Mouse (Mus musculus) cerebellum, adult 9-11 months (tissue): Measurements from ENCODE around the gene Prm2.
A peak's percentile ranks its signal among the peaks of the same experiment; 100 is the strongest.
"Not testable (repeated sequence)": the region's sequence is repeated elsewhere in the genome, so short reads cannot be mapped to it uniquely, and the experiment has no call there.

Experiments used
- DNase-seq: peaks from one replicate; pipeline ENCODE4 v3.0.0; 2022

Gene Prm2

DNA sequence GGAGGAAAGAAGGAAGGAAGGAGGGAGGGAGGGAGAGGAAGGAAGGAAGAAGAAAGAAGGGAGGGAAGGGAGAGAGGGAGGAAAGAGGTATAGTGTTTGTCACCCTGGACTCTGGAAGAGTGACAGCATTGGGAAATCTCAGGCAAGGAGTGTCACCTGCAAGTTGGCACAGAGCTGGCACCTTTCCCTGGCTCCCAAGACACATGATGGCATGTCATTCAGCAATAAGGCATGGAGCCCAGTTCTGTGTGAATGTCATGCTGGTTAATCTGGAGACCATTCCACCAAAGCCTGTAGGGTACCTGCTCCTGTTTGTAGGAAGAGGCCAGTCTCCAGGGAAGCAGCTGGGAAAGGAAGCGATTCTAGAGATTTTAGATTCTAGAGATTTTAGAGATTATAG, 14.4 kb upstream of the Prm2 start:
- peak; percentile 25 for DNase-seq

DNA sequence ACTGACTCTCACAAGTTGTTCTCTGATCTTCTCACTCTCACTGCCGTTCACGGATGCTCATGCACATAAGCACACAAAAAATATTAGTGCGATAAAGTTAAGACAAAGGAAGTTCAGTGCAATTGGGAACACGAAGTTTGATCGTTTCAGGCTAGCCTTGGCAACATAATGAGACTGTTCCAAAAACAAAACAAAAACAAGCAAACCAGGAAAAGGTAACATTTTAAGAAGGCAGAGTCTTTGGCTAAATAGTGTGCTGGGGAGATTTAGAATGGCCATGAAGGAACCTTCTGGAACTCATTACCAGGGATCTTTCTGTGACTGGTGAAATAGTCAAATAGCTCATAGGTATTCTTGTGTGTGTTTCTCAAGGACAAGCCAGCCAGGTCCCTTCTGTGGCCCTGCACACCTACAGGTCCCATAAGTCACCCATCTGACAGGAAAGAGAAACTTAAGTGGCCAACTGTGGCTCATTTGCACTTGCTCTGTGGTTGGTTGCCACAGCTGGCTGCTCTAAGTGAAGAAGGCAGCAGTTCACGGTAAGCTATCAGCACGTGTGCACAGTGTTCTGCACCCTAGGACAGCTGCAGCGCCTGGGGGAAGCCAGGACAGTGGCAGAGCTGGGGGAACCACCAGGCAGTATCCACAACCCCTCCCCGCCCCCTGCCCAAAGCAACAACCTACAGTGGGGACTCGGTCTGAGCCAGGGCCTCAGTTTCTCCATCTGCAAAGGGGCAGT, 10.0 kb upstream of the Prm2 start, which contains the start of gene Prm1:
Gene Prm1 (minus strand): TSS at position 51 of the 739 bp plus-strand sequence.
- no peak for DNase-seq

DNA sequence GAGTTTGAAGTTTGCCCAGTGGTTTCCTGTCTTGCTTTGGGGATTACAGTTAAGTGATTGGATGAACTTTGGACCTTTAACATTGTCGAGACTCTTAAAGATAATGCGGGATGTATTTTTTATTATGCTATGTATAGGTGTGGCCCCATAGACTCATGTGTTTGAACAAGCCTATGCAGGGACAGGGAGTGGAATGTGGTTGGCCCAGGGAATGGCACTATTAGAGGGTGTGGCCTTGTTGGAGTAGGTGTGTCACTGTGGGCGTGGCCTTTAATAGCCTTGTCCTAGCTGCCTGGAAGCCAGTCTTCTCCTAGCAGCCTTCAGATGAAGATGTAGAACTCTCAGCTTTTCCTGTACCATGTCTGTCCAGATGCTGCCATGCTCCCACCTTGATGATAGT, 6.5 kb upstream of the Prm2 start:
- not testable (repeated sequence) for DNase-seq

DNA sequence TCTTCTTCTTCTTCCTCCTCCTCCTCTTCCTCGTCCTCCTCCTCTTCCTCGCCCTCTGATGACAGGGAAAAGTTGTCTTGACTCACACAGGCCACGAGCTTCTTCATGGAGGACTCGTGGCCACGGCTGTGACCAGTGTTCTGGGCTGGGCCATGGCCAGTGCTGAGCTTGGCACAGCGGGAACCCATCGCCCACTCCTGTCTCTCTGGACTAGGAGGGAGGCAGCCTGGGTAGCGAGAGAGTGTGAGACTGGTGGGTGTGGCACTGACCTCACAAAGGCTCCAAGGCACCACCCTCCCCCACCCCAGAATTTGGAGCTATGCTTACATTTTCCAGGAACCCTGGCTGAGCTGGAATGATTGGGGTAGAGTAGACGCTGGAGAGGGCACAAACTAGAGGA, 5.2 kb downstream of the Prm2 start, which contains the start of gene Prm3:
Gene Prm3 (minus strand): TSS at position 213 of the 400 bp plus-strand sequence.
- DNase-seq = no peak

DNA sequence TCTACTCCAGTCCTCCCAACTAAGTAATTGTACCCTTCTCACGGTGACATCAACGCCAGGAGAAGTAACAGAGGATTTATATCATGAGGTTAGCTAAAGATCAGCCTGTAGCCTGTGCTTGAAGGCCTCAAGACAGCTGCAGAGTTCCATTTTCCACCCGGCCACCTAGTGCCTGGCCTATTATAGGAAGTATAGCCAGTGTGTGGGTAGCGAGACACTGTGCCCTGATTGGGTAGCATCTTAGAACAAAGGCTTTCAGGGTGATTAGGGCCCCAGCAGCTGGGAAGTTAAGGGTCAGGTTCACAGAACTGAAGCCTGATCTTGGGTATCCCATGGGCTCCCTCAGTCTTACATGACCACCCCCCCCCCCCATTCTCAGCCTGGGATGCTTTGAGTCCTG, 7.1 kb downstream of the Prm2 start:
- no peak for DNase-seq

DNA sequence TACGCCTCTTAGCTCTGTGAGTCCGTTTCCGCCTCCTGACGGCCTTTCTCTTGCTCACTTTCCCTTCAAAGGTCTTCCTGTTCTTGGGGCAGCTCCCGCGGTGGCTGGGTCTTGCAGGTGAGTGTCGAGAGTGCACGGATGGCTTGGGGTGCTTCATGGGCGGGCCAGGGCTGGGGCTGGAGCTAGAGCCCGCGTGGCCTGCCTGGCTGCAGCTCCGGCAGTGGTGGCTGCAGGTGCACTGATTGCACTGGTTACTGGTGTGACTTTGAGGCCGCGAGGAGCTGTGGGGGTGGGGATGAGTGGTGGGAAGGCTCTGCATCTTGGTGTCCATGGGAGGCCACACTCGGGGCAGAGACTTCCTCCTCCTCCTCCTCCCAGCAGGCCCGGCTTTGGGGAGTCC, 7.7 kb downstream of the Prm2 start, which contains the start of gene Tnp2:
Gene Tnp2 (minus strand): TSS at position 390 of the 400 bp plus-strand sequence.
- DNase-seq = peak; percentile 23

DNA sequence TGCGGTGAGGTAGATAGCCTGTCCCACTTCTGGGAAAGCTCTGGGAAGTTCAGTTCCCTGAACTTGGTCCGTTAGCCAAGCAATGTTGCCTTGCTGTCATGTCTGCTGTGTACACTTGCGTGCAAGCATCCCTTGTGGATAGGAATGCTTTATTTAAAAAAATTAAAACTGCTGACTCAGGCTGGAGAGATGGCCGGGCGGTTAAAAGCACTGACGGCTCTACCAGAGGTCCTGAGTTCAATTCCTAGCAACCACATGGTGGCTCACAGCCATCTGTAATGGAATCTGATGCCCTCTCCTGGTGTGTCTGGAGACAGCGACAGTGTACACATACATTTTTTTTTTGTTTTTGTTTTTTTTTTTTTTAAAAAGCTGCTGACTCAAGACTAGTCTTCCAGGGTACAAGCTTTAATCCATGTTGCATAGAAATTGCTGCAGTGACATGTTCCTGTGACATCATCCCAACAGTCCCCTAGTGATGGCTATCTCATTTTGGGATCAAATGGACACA, 8.3 kb downstream of the Prm2 start:
- peak; percentile 16 for DNase-seq

DNA sequence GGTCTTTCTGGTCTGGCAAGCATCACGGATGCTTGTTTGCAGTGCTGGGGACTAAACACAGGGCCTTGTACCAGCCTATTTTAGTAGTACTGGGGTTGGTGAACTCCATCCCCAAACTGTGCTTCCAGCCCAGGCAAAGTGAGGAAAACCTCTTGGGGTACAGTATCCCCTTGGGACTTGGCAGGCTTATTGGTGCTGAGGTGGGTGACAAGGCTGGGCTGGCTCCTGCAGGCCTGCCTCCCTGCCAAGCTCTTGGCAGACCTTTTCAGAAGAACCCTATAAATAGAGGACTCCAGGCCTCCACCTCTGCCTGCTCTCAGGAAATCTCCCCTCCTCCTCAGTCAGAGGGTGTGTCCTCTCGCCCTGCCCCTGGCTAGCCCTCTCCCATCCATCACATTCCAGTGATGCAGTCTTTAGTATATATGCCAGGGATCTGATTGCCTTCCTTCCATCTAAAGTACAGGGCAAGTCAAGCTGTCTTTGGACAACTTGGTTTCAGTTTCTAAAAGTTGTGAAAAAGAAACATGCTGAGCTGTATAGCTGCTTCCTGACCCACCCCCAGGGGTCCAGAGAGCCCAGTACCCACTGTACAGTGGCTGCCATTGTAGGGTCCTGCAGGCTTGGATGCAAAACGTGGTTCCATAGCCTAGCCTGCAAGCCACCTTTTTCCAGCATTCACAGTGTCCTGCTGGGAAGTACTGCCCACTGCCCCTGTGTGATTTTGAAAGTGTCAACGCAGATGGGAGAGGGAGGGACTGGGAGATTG, 9.0 kb downstream of the Prm2 start:
- DNase-seq = peak; percentile 22

DNA sequence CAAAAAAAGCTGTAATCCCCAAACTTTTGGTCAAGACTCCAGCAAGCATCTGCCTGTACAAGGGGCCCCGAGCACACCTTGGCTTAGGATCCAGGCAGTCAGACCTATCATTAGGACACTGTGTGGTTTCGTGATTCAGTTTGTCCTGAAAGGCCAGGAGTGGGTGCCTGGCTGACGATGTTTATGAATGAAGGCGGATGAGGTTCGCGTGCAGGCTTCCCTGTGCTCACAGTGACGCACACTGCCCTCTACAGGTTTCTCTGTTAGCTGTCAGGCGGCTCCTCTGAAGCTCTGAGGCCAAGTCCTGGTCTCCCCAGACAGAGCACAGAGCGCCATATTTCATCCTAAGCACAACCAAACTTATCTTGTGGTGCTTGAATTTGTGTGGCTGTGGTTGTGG, 9.6 kb downstream of the Prm2 start:
- DNase-seq = peak; percentile 85

DNA sequence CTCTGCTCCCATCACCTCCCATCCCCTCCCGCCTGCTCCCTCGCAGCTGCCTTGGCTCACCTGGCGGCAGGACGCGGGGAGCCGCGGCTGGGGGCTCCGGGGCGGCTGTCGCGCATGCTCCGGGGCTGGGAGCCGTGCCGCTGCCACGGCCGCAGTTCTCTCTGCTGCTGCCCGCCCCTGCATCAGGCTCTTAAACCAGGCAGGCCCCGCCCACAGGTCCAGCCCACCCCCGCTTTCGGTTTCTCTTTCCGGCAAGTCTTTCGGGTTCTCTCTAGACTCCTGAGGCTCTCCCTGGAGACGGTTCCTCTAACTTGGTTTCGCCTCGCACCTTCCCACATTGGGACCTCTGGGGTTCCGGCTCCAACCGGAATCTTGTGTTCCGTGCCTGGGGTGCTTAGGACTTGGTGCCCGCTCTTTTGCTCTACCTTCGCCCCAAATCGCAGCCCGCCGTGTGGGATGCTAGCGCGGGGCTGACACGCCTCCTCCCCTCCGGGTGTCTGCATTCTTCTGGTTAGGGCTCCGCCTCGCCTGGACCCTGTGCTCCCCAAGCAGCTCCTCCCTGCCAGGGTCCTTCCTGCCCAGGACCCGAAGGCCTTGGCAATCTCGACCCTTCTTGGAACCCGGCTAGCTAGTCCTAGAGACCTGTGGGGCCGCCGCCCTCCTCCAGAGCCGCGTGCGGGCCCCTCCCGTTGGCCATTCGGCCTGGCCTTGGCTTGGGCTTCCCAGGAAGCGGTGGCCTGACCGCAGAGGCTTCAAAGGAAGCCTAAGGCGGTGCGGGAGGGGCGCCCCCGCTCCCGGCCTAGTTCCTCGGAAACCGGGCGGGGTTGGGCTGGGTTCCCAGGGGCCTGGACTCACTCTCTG, 10.3 kb downstream of the Prm2 start, which contains the start of gene Socs1:
Gene Socs1 (minus strand): TSS at position 166 of the 861 bp plus-strand sequence.
- DNase-seq = peak; percentile 78

DNA sequence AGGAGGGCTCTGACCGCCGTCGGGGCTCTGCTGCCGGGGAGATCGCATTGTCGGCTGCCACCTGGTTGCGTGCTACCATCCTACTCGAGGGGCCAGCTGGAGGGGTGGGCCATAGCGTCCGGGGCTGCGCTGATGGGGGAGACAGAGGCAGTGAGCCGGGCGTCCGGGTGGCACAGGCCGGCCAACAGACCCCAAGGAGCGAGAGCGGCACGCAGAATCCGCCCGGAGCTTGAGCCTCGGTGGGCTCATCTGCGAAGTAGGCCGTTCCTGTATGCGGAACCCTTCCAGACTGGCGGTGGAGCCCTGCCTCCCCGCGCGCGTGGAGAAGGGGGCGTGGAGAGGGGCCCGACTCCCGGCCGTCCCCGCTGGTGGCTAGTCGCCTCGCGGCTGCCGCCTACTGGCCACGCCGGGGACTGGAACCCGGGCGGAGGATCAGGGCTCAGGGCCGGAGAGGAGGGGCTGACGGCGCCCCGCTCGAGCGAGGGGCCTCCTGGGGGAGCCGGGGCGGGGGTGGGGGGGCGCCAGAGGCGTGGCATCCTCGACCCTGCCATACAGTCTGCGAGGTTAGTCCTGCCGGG, 11.1 kb downstream of the Prm2 start:
- peak; percentile 85 for DNase-seq

DNA sequence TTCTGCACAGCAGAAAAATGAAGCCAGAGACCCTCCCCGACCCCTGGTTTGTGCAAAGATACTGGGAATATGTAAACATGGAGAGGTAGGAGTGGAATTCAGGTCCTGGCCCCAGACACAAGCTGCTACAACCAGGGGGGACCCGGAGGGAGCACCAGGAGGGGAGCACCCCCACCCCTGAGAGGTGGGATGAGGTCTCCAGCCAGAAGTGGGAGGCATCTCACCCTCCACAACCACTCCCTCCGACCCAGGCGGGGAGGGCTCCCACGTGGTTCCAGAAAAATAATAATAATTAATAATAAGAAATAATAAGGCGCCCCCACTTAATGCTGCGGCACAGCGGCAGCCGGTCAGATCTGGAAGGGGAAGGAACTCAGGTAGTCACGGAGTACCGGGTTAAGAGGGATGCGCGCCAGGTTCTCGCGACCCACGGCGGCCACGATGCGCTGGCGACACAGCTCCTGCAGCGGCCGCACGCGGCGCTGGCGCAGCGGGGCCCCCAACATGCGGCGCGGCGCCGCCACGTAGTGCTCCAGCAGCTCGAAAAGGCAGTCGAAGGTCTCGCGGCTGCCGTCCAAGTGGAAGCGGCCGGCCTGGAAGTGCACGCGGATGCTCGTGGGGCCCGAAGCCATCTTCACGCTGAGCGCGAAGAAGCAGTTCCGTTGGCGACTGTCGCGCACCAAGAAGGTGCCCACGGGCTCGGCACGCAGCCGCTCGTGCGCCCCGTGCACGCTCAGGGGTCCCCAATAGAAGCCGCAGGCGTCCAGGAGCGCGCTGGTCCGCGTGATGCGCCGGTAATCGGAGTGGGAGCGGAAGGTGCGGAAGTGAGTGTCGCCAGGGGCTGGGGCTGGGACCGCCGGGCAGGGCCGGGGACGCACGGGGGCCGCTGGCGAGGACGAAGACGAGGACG, 11.8 kb downstream of the Prm2 start:
- DNase-seq = peak; percentile 55

DNA sequence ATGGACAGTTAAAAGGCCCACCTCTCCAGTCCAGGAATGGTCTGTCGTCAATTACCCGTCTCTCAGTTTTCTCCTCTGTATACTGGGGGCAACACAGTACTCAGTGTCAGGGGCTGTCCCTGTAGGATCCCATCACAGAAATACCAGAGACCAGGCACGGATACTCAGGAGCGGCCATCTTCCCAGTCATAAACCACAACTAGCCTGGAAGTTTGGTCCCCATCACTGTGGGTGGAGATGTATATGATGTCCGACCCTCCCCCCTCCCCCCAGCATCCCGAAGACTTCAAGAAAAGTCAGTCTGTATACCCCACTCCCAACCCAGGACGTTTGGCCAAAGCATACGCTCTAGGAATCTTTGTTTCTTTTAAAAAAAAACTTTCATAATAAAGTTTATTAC, 12.5 kb downstream of the Prm2 start:
- no peak for DNase-seq

DNA sequence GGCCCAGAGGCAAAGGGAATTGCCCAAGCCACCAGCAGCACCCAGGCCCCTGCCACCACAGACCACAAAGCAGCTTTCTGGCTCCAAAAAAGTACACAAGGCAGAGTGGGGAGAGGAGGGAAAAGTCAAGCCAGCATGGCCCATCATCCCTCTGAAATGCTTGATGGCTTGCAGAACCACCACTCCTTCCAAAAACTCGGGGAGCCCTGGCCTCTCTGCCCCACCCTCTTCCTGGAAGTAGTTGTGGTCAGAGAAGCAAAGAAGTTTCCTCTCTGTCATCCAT, 12.8 kb downstream of the Prm2 start:
- DNase-seq = no peak

DNA sequence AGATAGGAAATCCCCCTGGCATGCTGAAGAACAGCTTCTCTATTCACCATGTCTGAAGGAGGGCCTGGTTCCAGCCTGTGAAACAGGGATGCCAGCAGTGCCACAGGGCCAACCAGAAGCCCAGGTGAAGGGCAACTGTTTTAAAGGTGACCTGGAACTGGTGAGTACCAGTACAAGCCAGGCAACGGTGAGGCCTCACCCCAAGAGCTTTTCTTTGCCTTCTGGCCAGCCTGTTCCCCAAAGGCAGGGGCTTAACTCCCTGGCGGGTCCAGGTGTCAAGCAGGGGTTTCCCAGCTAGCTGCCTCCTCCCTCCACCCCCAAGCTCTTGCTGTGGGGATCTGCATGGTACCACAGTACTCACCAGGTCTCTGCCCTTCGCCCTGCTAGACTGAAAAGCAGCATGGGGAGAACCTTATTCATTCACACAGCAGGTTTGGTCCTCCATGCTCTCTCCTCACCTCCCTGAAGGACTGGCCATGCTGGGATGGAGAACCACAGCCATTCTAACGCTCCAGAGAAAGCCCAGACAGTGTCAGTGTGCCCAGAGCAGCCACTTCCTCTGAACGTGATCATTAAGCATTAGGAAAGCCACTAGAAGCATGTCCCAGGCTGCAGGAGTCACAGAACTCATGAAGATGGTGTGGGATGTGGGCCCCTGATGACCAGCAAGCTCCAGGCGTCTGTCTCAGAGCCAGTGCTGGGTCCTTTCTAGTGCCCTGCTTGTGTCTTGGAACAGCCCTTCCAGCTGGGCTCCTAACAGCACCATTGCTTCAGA, 13.4 kb downstream of the Prm2 start:
- DNase-seq = no peak

DNA sequence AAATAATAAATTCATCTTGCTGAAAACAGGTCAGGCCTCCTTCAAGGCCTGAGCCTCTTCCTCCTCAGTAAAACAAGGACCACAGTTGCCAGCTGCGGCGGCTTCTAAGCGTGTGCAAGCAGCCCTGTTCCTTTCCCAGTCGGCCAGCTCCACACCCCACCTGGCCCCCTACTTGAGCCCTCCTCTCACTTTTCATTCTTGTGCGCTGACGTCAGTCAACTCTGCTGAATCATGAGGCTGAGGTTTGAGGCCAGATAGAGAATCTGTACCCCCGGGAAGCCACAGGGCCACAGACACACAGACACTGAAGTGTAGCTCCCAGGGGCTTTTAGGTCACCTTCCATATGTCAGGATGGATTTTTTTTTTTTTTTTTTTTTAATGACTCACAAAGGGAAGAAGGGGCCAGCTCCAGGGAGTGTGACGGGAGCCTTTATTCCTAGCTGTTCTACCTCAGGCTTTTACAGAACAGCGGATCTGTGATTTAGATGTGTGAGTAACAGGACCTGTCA, 14.0 kb downstream of the Prm2 start:
- no peak for DNase-seq

DNA sequence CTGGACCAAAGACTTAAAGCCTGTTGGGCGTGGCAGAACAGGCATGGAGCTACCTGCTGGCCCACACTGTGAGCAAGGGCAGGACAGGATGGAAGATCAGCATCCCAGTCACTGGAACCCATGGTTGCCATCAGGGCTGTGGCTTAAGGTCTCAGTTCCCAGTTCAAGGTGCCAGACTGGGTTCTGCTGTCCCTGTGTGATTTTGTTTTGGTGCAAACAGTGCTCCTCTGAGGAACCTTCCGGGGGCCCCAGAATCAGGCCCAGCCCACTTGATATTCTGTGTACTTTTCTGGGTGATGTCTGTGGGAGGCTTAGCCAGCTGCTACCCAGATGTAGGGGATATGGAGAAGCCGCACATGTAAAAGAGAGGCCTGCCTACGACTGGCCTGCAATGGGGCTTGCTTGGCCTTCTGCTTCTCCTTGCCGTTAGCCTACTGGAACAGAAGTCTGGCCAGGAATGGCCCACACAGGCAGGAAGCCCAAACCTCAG, 15.3 kb downstream of the Prm2 start:
- no peak for DNase-seq

DNA sequence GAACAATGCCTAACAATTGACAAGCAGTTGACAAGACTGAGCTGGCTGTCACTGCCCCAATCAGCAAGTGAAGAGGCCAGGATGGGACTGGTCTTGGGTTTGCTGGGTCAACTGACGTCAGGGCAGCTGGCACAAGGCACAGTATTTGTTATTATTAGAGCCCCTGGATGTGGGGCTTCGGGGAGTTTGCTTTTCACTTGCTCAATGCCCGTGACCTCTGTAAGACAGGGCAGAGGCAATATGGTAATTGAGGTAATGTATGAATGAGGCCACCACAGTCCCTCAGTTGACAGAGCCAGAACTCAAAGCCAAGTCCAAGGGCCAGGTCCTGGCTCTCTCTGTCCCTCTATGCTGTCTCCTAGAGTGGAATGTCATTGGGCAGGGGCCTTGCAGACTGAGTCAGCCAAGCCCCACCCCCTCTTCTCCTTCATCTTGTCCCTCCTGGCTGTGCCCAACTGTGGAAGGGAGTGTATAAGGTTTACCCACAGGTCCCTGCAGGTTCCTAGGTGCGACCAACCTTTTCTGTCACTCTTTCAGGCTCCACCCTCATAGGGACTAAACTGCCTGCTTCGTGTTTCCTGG, 18.3 kb downstream of the Prm2 start:
- DNase-seq = no peak

DNA sequence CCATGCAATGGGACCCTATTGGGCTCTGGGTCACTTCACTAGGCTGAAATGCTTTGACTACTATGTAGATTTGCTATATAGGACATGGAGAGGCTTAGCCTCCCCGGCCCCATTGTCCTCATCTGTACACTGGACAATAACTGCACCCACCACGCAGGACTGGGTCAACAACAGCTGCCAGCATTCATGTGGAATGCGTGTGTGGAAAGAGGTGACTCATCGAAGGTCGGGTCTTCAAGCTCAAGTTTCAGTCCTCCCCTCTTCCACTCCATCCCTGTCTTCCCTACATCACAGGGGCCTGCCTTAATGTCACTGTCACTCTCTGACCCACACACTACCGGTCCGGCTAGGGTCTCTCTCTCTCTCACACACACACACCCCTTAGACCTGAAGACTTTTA, 19.6 kb downstream of the Prm2 start:
- DNase-seq = no peak

DNA sequence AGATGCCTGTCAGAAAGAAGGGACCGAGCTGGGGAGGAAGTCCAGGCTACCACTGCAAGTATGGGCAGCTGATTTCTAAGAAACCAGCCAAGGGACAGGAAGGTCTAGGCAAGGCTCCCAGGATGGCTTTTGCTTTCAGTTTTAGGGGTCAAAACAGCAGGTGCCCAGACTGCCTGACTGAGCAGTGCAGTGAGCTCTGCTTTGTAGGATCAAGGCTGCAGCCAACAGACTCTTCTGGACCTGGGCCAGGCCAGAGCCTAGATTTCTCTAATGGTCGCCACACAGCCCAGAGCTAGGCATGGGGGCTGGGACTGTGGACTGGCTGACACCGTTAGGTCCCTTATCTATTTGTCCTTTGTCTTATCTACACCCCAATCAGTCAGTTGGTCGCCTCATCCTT, 21.2 kb downstream of the Prm2 start:
- no peak for DNase-seq
